Mouse (Mus musculus): ENCODE results near the gene Prrt2. TPM values are rescaled to one million over a fixed set of nuclear protein-coding genes. Genes with fewer than 3 reads are reported as not detected.

Prrt2 gene
- polyA plus RNA-seq, 1 experiment, result 3.5 TPM

DNA sequence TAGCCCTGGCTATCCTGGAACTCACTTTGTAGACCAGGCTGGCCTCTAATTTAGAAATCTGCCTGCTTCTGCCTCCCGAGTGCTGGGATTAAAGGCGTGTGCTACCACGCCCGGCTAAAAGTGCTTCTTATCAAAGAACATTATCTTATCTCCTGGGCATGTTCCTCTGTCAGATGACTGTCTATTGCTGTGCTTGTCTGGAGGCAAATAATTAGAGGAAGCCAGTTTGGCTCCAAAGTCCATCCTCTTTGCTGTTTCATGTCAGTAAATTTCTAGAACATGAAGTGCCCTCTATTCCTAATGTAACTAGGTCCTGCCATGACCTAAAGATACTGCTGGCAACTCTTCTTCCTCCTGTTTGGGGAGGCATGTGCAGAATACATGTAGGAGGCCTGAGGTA, 39.0 kb downstream of the Prrt2 start:
- no peak overlapping the region for H3K9ac ChIP-seq (ENCODE audit: low read depth, poor library complexity, severe bottlenecking)
- H3K4me1 ChIP-seq (ENCODE audit: control insufficient read depth, insufficient read depth, low read length), result no peaks in the 10 kb centered on the region
- TF ChIP-seq POLR2A (IDR thresholded peaks at IDR 0.05; ENCODE audit: insufficient read depth, low read length) (no peak), CTCF (IDR thresholded peaks at IDR 0.05; ENCODE audit: low read depth, low read length) (no peak), EP300 (IDR thresholded peaks at IDR 0.05; ENCODE audit: insufficient read depth, low read depth, low read length) (no peak)
- no peak overlapping the region for H3K4me3 ChIP-seq (ENCODE audit: low read depth, low read length)
- H3K27ac ChIP-seq (ENCODE audit: insufficient read depth, low read length), result no peak overlapping the region
- peaks cover 14% of the 10 kb centered on the region; the same call in 1 of the 2 replicates for H3K36me3 ChIP-seq (ENCODE audit: control insufficient read depth, insufficient read depth, low read length, poor library complexity, severe bottlenecking)
- H3K9me3 ChIP-seq (replicated peaks; ENCODE audit: control insufficient read depth, insufficient read depth, low read length, poor library complexity, severe bottlenecking), result no peaks in the 10 kb centered on the region
- no peaks in the 10 kb centered on the region for H3K27me3 ChIP-seq (ENCODE audit: control insufficient read depth, insufficient read depth, low read length, poor library complexity, severe bottlenecking)

DNA sequence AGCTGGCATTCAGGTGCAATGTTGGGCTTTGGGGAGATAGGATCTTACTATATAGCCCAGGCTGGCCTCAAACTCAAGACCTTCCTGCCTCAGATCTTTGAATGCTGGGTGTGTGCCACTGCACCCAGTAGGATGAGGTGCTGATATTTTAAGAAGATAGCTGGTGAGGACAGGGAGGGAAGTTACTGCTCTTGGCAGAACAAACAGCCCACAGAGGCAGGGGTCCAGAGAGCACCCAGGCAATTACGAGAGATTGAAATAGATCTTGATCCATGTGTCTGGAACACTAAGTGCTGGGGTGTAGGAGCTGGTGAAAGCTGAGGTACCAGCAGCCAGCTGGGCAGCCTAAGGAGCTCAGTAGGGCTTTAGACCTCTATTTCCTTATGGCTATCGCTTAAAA, 39.4 kb downstream of the Prrt2 start:
- Histone ChIP-seq H3K36me3 (ENCODE audit: control insufficient read depth, insufficient read depth, low read length, poor library complexity, severe bottlenecking) (peaks cover 14% of the 10 kb centered on the region; the same call in 1 of the 2 replicates), H3K4me1 (ENCODE audit: control insufficient read depth, insufficient read depth, low read length) (no peaks in the 10 kb centered on the region), H3K9me3 (replicated peaks; ENCODE audit: control insufficient read depth, insufficient read depth, low read length, poor library complexity, severe bottlenecking) (no peaks in the 10 kb centered on the region), H3K9ac (ENCODE audit: low read depth, poor library complexity, severe bottlenecking) (no peak overlapping the region), H3K27me3 (ENCODE audit: control insufficient read depth, insufficient read depth, low read length, poor library complexity, severe bottlenecking) (no peaks in the 10 kb centered on the region), H3K27ac (ENCODE audit: insufficient read depth, low read length) (no peak overlapping the region), H3K4me3 (ENCODE audit: low read depth, low read length) (no peak overlapping the region)
- no peak for TF ChIP-seq EP300 (IDR thresholded peaks at IDR 0.05; ENCODE audit: insufficient read depth, low read depth, low read length)
- TF ChIP-seq CTCF (IDR thresholded peaks at IDR 0.05; ENCODE audit: low read depth, low read length), result no peak
- TF ChIP-seq POLR2A (IDR thresholded peaks at IDR 0.05; ENCODE audit: insufficient read depth, low read length), result no peak

DNA sequence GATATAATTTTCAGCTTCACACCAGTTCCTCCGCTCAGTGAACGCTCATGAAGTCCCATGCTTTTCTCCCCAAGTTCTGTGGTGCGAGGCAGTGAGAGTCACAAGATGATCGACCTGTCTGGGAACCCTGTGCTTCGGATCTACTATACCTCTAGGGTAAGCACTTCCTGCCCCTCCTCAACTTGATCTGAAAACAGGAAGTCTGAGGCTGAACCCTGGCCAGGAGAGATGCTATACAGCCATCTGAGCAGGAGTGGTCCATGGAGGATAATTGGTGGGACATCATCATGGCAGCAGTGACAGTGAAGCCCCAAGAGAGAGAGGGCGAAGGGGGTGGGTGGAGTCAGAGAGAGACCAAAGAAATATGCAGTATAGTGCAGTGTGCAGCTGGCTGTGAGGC, 42.2 kb downstream of the Prrt2 start:
- TF ChIP-seq CTCF (IDR thresholded peaks at IDR 0.05; ENCODE audit: low read depth, low read length) (no peak), POLR2A (IDR thresholded peaks at IDR 0.05; ENCODE audit: insufficient read depth, low read length) (no peak), EP300 (IDR thresholded peaks at IDR 0.05; ENCODE audit: insufficient read depth, low read depth, low read length) (no peak)
- H3K9ac ChIP-seq (ENCODE audit: low read depth, poor library complexity, severe bottlenecking), result no peak overlapping the region
- no peaks in the 10 kb centered on the region for H3K9me3 ChIP-seq (replicated peaks; ENCODE audit: control insufficient read depth, insufficient read depth, low read length, poor library complexity, severe bottlenecking)
- no peaks in the 10 kb centered on the region for H3K4me1 ChIP-seq (ENCODE audit: control insufficient read depth, insufficient read depth, low read length)
- no peaks in the 10 kb centered on the region for H3K27me3 ChIP-seq (ENCODE audit: control insufficient read depth, insufficient read depth, low read length, poor library complexity, severe bottlenecking)
- peaks cover 14% of the 10 kb centered on the region; the same call in 1 of the 2 replicates for H3K36me3 ChIP-seq (ENCODE audit: control insufficient read depth, insufficient read depth, low read length, poor library complexity, severe bottlenecking)
- H3K4me3 ChIP-seq (ENCODE audit: low read depth, low read length), result no peak overlapping the region
- H3K27ac ChIP-seq (ENCODE audit: insufficient read depth, low read length), result no peak overlapping the region

DNA sequence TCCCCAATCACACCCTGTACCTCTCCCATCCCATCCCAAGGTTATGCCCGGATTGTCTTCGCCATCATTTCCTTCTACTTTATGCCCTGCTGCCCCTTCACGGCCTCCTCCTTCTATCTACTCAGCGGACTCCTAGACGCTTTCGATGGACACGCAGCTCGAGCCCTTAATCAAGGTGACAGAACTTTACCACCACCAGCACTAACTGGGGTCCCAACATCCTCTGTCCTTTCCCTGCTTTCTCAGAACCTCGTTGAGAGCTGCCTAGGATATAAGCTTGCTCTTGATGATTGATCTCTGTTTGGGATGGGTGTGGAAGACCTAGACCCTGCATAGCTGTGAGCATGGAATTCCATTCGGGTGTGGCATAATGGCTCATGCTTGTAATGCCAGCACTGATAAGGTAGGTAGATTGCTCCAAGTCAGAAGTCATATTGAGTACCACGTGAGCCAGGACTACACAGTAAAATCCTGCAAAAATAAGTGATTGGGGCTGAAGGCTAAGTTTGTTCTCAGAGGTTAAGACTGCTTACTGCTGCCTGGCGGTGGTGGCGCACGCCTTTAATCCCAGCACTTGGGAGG, 44.0 kb downstream of the Prrt2 start:
- Histone ChIP-seq H3K27ac (ENCODE audit: insufficient read depth, low read length) (no peak overlapping the region; the same call in 1 of the 2 replicates), H3K4me1 (ENCODE audit: control insufficient read depth, insufficient read depth, low read length) (no peaks in the 10 kb centered on the region), H3K36me3 (ENCODE audit: control insufficient read depth, insufficient read depth, low read length, poor library complexity, severe bottlenecking) (peaks cover 14% of the 10 kb centered on the region; the same call in 1 of the 2 replicates), H3K4me3 (ENCODE audit: low read depth, low read length) (peak overlapping the region; percentile 92), H3K9me3 (replicated peaks; ENCODE audit: control insufficient read depth, insufficient read depth, low read length, poor library complexity, severe bottlenecking) (no peaks in the 10 kb centered on the region), H3K9ac (ENCODE audit: low read depth, poor library complexity, severe bottlenecking) (peak overlapping the region; percentile 96), H3K27me3 (ENCODE audit: control insufficient read depth, insufficient read depth, low read length, poor library complexity, severe bottlenecking) (no peaks in the 10 kb centered on the region)
- no peak for TF ChIP-seq EP300 (IDR thresholded peaks at IDR 0.05; ENCODE audit: insufficient read depth, low read depth, low read length)
- TF ChIP-seq POLR2A (IDR thresholded peaks at IDR 0.05; ENCODE audit: insufficient read depth, low read length), result no peak
- TF ChIP-seq CTCF (IDR thresholded peaks at IDR 0.05; ENCODE audit: low read depth, low read length), result no peak

GRCm38 (mm10) chr7:126975950-126976866, 44.8 kb downstream of the Prrt2 start, which contains the start of gene Cdiptos:
Gene Cdiptos (minus strand): TSS chr7:126976098.
- peak within 1 kb of the TSS; percentile 92 for H3K4me3 ChIP-seq (ENCODE audit: low read depth, low read length)
- TF ChIP-seq POLR2A (IDR thresholded peaks at IDR 0.05; ENCODE audit: insufficient read depth, low read length), result no peak
- TF ChIP-seq EP300 (IDR thresholded peaks at IDR 0.05; ENCODE audit: insufficient read depth, low read depth, low read length), result peak; percentile 66; the same call in 1 of the 2 replicates
- TF ChIP-seq CTCF (IDR thresholded peaks at IDR 0.05; ENCODE audit: low read depth, low read length), result peak; percentile 88
- H3K27ac ChIP-seq (ENCODE audit: insufficient read depth, low read length), result peak within 1 kb of the TSS; percentile 62
- H3K36me3 ChIP-seq (ENCODE audit: control insufficient read depth, insufficient read depth, low read length, poor library complexity, severe bottlenecking), result peaks cover 14% of the 10 kb centered on the region; the same call in 1 of the 2 replicates
- H3K9ac ChIP-seq (ENCODE audit: low read depth, poor library complexity, severe bottlenecking), result peak within 1 kb of the TSS; percentile 96
- H3K9me3 ChIP-seq (replicated peaks; ENCODE audit: control insufficient read depth, insufficient read depth, low read length, poor library complexity, severe bottlenecking), result no peaks in the 10 kb centered on the region
- no peaks in the 10 kb centered on the region for H3K4me1 ChIP-seq (ENCODE audit: control insufficient read depth, insufficient read depth, low read length)
- H3K27me3 ChIP-seq (ENCODE audit: control insufficient read depth, insufficient read depth, low read length, poor library complexity, severe bottlenecking), result no peaks in the 10 kb centered on the region

DNA sequence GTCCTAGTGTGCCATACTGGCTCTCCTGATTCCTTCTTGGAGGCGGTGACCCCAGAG, 45.3 kb downstream of the Prrt2 start, which contains the start of gene Cdipt:
TSS of gene Cdipt (plus strand) at position 22 of the 57 bp plus-strand sequence.
- TF ChIP-seq CTCF (IDR thresholded peaks at IDR 0.05; ENCODE audit: low read depth, low read length) (no peak), POLR2A (IDR thresholded peaks at IDR 0.05; ENCODE audit: insufficient read depth, low read length) (no peak), EP300 (IDR thresholded peaks at IDR 0.05; ENCODE audit: insufficient read depth, low read depth, low read length) (no peak)
- peak within 1 kb of the TSS; percentile 92 for H3K4me3 ChIP-seq (ENCODE audit: low read depth, low read length)
- H3K9ac ChIP-seq (ENCODE audit: low read depth, poor library complexity, severe bottlenecking), result peak within 1 kb of the TSS; percentile 96
- H3K36me3 ChIP-seq (ENCODE audit: control insufficient read depth, insufficient read depth, low read length, poor library complexity, severe bottlenecking), result peaks cover 14% of the 10 kb centered on the region; the same call in 1 of the 2 replicates
- H3K27ac ChIP-seq (ENCODE audit: insufficient read depth, low read length), result peak within 1 kb of the TSS; percentile 62
- H3K27me3 ChIP-seq (ENCODE audit: control insufficient read depth, insufficient read depth, low read length, poor library complexity, severe bottlenecking), result no peaks in the 10 kb centered on the region
- H3K9me3 ChIP-seq (replicated peaks; ENCODE audit: control insufficient read depth, insufficient read depth, low read length, poor library complexity, severe bottlenecking), result no peaks in the 10 kb centered on the region
- H3K4me1 ChIP-seq (ENCODE audit: control insufficient read depth, insufficient read depth, low read length), result no peaks in the 10 kb centered on the region
